Mouse (Mus musculus) bone marrow macrophage, adult 2 months (primary cell): ENCODE data around the gene Tgm6.

ENCODE experiments used
- CTCF ChIP-seq: IDR thresholded peaks from 2 replicates; pipeline ENCODE4 v1.5.1; 2012; ENCODE audit warnings: low read depth, mild to moderate bottlenecking, low read length, moderate library complexity
- POLR2A ChIP-seq: IDR thresholded peaks from 2 replicates; pipeline ENCODE4 v1.6.1; 2012; ENCODE audit warnings: mild to moderate bottlenecking, low read depth, low read length, borderline replicate concordance

- TF ChIP-seq CTCF (no peak), POLR2A (no peak)
Observed at GRCm38 (mm10) chr2:130200961-130201360, 88.7 kb downstream of the Tgm6 start.
